Mouse (Mus musculus) ES-Bruce4 (cell line): ENCODE data around the gene Akap2.

ENCODE experiments used
- CTCF ChIP-seq: IDR thresholded peaks from one replicate; pipeline ENCODE4 v1.8.1; 2011; ENCODE audit warnings: low read depth, low read length
- EP300 ChIP-seq: IDR thresholded peaks from 2 replicates; pipeline ENCODE4 v1.6.1; 2011; ENCODE audit warnings: low read depth, low read length; ENCODE audit not compliant: insufficient read depth
- POLR2A ChIP-seq: IDR thresholded peaks from one replicate; pipeline ENCODE4 v1.8.1; 2011; ENCODE audit warnings: low read length; ENCODE audit not compliant: insufficient read depth

DNA sequence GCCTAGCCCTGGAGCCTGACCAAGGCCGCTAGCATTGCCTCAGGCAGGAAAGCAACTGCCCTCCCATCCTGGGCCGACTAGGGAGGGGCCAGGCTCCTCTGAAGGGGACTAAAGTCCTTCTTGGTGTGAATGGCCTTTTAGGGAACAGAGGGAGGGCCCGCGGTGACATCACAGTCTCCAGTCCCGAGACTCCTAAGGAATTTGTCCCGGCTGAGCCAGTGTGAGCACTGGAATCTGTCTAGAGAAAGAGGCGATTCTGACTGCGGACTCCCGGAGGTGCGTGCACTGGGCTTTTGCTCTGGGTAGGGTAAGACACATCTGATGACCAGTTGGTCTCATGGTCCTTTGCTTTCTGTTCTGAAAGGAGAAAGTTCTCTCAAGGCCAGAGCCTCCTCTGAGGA is 127.6 kb downstream of the Akap2 start:
- TF ChIP-seq CTCF: no peak
- no peak for TF ChIP-seq POLR2A
- TF ChIP-seq EP300: peak; percentile 71; the same call in 1 of the 2 replicates
